Mouse (Mus musculus) forebrain, embryonic 14.5 days (tissue): ENCODE measurements around the gene Tns2. TPM values are rescaled to one million over a fixed set of nuclear protein-coding genes. Genes with fewer than 3 reads are reported as not detected.

Experiments
- ATAC-seq: fragments of 200-750 bp; cut with Nextera tagmentation; 2 replicates; pipeline ENCODE4 v1.8.0; 2017; ENCODE audit warnings: mild to moderate bottlenecking, moderate library complexity
- DNase-seq: peaks from one replicate; pipeline ENCODE4 v3.0.0-alpha.2; 2015; ENCODE audit warnings: low spot score
- H3K27ac ChIP-seq: fragments of 300-500 bp; sonication (generic); 2 replicates; pipeline ENCODE4 v1.5.1; 2014; ENCODE audit warnings: low read depth, mild to moderate bottlenecking, control low read depth, low read length, moderate library complexity
- H3K27me3 ChIP-seq: fragments of 300-500 bp; sonication (generic); replicated peaks from 2 replicates; pipeline ENCODE4 v1.6.1; 2014; ENCODE audit warnings: low read length, control low read depth, mixed read lengths; ENCODE audit not compliant: control insufficient read depth, insufficient read depth
- H3K36me3 ChIP-seq: fragments of 300-500 bp; sonication (generic); 2 replicates; pipeline ENCODE4 v1.6.1; 2014; ENCODE audit warnings: low read length, control low read depth; ENCODE audit not compliant: control insufficient read depth, insufficient read depth
- H3K4me1 ChIP-seq: fragments of 300-500 bp; sonication (generic); 2 replicates; pipeline ENCODE4 v1.6.1; 2014; ENCODE audit warnings: antibody characterized with exemption, low read length, control low read depth; ENCODE audit not compliant: control insufficient read depth, insufficient read depth
- H3K4me2 ChIP-seq: fragments of 300-500 bp; sonication (generic); 2 replicates; pipeline ENCODE4 v1.6.1; 2014; ENCODE audit warnings: mild to moderate bottlenecking, control low read depth, low read length
- H3K4me3 ChIP-seq: fragments of 300-500 bp; sonication (generic); 2 replicates; pipeline ENCODE4 v1.5.1; 2014; ENCODE audit warnings: low read depth, low read length, control low read depth
- H3K9ac ChIP-seq: fragments of 300-500 bp; sonication (generic); 2 replicates; pipeline ENCODE4 v1.6.1; 2014; ENCODE audit warnings: mild to moderate bottlenecking, low read length, control low read depth, moderate library complexity
- H3K9me3 ChIP-seq: fragments of 300-500 bp; sonication (generic); replicated peaks from 2 replicates; pipeline ENCODE4 v1.6.1; 2016; ENCODE audit warnings: low read length, control low read depth, mixed read lengths; ENCODE audit not compliant: control insufficient read depth
- WGBS: fragments of 180-500 bp; shearing (Covaris S2); extraction: QIAGEN DNeasy Blood & Tissue Kit; methylation state at CpG from one replicate; pipeline ENCODE4 v1.1.7; 2014; 5-methylcytosine and 5-hydroxymethylcytosine counted together
- polyA plus RNA-seq: library from polyadenylated mRNA; unstranded; fragments of >200 nt; fragmentation: Nextera tagmentation; extraction: Ambion mirVana; gene quantifications from 2 replicates; pipeline ENCODE4 v1.2.1, GENCODE M21; 2014

Tns2 gene
- polyA plus RNA-seq, 1 experiment from 2014 or later: 5.5 TPM

DNA sequence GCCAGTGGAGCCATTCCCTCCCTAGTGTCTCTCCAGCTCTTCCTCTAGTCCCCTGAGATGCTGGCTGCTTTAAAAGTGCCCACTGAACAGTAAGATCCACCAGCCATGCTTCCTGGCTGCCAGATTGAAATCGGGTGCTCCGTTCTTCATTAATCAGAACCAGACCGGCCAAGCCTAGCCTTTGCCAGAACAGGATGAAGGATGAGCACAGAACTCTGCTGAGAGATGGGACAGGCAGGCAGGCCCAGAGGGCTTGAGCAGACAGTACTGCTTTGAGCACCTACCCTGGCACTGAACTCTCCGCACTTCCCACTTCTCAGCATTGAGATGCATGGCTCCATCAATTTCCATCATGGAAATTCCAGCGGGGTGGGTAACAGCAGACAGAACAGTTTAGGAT, 953 bp upstream of the Tns2 start:
- Histone ChIP-seq H3K4me3 (no peak overlapping the region), H3K4me2 (no peak overlapping the region), H3K27ac (no peak overlapping the region; the same call in 1 of the 2 replicates), H3K36me3 (peaks cover 39% of the 10 kb centered on the region), H3K9me3 (no peaks in the 10 kb centered on the region), H3K27me3 (no peaks in the 10 kb centered on the region), H3K4me1 (peaks cover 11% of the 10 kb centered on the region), H3K9ac (no peak overlapping the region)
- 61% methylated on average over 5 of the region's 5 CpGs for WGBS
- ATAC-seq (no peak), DNase-seq (no peak)

DNA sequence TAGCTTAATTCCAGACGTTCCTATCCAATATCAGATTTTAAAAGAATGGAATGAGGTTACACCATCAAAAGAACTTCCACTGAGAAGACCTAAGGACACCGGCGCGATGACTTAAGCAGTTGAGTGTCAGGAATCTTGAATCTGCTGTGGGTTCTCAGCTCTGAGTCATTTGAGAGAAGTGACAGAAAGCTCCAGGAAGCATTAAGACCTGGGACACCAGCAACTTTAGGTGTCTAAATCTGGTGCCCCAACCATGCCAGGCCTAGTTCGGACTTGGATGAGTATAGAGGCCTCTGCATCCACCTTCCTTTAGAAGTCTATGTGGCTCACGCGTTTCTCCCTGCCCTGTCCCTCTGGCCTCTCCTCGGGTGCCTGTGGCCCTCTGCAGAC, 447 bp upstream of the Tns2 start:
- Histone ChIP-seq H3K4me1 (peaks cover 11% of the 10 kb centered on the region), H3K27ac (peak overlapping the region; percentile 27; the same call in 1 of the 2 replicates), H3K9ac (peak overlapping the region; percentile 66), H3K4me3 (peak overlapping the region; percentile 45), H3K4me2 (peak overlapping the region; percentile 80), H3K27me3 (no peaks in the 10 kb centered on the region), H3K36me3 (peaks cover 34% of the 10 kb centered on the region), H3K9me3 (no peaks in the 10 kb centered on the region)
- WGBS: 22% methylated on average over 8 of the region's 8 CpGs
- ATAC-seq: no peak
- DNase-seq: no peak

DNA sequence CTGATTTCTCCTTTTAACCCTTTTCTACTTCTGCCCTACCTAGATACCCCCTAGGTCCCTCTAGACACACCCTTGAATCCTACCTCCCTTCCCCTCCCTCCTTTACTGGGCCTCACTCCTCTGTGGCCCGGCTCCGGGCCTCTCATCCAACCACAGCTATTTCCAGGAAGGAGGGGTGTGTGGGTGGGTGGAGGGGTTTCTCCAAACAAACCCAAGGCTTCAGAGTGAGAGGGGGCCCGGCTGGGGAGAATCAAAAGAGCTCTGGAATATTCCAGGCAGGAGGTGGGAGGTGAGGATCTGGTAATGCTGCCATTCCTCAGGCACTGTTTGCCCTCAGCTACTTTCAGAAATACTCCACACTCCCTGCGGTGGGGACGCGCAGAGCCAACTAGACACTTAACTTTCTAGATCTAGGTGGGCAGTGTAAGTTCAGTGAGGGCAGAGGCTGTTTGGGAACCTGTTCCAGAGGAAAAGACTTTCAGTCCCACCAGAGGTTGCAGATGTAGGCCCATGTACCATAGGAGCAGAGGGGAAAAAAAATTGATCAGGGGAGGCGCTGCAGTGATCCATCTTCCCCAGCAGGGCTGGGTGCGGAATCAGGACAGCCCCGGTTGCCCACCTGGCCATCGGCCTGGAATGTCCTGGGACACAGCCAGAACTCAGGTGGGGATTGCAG, 921 bp downstream of the Tns2 start:
- H3K9me3 ChIP-seq: no peaks in the 10 kb centered on the region
- H3K36me3 ChIP-seq: peaks cover 20% of the 10 kb centered on the region
- H3K4me1 ChIP-seq: peaks cover 11% of the 10 kb centered on the region
- peak overlapping the region; percentile 33; the same call in 1 of the 2 replicates for H3K27ac ChIP-seq
- WGBS: 32% methylated on average over 10 of the region's 10 CpGs
- no peak for DNase-seq
- H3K27me3 ChIP-seq: peaks cover 12% of the 10 kb centered on the region
- H3K9ac ChIP-seq: no peak overlapping the region
- peak overlapping the region; percentile 45 for H3K4me3 ChIP-seq
- ATAC-seq: peak; percentile 18; the same call in 1 of the 2 replicates
- H3K4me2 ChIP-seq: peak overlapping the region; percentile 80

DNA sequence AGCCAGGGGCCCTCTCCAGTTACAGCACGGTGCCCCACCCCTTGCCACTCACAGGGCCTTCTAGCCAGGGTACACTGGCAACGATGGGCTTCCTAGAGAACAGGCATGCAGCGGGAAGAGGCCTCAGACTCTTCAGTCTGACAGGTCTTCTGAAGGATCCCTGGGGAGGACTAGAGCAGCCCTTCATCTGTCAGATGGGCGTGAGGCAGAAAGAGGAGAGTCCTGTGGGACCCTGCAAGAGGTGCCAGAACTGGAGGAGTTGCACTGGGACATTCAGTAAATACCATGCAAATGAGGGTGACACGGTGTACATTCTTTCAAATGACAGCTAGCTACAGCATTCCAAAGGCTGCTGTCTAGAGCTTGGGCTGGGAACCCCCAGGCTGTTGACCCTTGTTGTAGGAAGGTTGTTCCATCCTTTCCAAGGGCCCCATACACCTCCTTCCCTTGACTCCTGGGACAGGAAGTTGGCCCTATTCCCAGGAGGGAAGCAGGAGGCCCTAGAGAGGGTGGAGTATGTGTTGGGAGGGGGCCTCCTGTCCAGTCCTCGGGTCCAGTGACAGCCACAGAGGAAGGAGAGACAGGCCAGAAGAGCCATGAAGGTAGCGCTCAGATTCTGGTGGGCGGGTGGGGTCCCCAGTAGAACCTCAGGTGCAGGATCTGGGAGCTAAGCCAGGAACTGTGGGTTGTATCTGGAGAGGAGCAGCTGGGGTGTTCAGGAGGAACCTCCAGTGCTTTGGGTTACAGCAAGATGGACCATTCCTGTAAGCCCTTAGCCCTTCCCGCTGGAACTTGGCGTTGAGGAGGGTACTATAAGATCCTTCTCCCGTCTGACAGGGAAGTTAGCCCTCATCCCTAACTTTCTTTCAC, 1.7 kb downstream of the Tns2 start:
- H3K9me3 ChIP-seq: no peaks in the 10 kb centered on the region
- H3K4me1 ChIP-seq: peaks cover 14% of the 10 kb centered on the region
- H3K9ac ChIP-seq: no peak overlapping the region
- peak; percentile 50 for DNase-seq
- ATAC-seq: peak; percentile 4; the same call in 1 of the 2 replicates
- WGBS: 42% methylated on average over 11 of the region's 11 CpGs
- H3K4me3 ChIP-seq: no peak overlapping the region
- peaks cover 20% of the 10 kb centered on the region for H3K27me3 ChIP-seq
- peak overlapping the region; percentile 41; the same call in 1 of the 2 replicates for H3K27ac ChIP-seq
- peaks cover 15% of the 10 kb centered on the region for H3K36me3 ChIP-seq
- no peak overlapping the region for H3K4me2 ChIP-seq

DNA sequence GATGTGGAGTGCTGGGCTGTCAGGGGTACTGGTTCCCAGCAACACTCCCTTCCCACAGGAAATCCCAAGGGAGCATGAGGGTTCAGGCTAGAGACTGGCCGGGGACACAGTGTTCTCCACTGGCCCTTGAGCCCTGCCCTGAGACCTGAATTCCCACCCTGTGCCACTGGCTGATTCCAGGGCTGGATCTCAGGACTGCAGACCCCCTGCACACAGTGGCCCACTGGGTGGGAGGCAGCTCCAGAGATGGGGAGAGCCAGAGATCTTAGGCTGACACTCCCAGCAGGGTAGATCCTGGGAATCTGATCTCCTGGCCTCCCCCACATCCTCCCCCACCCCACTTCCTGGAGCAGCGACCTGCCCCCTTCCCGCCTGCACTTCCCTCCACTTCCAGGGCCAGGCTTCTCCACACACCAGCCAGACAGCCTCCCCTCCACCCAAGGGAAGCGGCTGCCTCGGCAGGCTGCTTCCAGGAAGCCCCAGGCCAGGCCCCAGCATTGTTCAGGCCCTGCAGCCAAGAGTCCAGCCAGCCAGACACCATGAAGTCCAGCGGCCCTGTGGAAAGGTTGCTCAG, 2.4 kb downstream of the Tns2 start:
- H3K4me2 ChIP-seq: no peak overlapping the region
- ATAC-seq (no peak), DNase-seq (no peak)
- 0 out of 2 replicates have a peak overlapping the region, but pooled peaks have one; percentile 6 for H3K9ac ChIP-seq
- no peaks in the 10 kb centered on the region for H3K9me3 ChIP-seq
- peaks cover 18% of the 10 kb centered on the region for H3K4me1 ChIP-seq
- H3K36me3 ChIP-seq: peaks cover 10% of the 10 kb centered on the region; the same call in 1 of the 2 replicates
- no peak overlapping the region; the same call in 1 of the 2 replicates for H3K4me3 ChIP-seq
- 24% methylated on average over 6 of the region's 6 CpGs for WGBS
- H3K27ac ChIP-seq: peak overlapping the region; percentile 41; the same call in 1 of the 2 replicates
- peaks cover 27% of the 10 kb centered on the region for H3K27me3 ChIP-seq

DNA sequence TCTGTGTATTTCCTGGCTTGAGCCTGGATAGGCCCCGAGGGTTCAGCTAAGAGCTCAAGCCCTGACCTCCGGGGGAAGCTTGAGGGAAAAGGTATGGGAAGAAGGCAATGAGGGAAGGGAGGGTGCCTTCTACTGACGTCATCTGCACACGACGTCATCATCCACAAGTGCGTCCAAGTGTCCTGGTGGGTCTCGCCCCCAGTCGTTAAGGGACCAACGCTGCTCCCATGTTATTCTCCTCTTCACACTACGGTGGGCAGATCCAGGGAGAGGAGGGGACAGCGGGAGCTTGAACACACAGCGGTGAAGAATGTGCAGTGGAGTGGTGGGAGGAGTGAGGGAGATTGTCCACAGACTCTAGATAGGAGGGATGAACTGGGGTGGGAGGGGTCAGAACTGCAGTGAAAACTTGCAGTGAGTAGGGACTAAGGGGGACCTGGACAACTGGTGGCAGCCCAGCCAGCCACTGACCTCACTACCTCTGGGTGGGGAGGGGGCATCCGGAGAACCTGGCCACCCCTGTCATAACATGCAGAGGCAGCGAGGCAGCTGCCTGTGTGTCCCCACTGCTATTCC, 3.2 kb downstream of the Tns2 start:
- Histone ChIP-seq H3K9me3 (no peaks in the 10 kb centered on the region), H3K4me1 (peaks cover 18% of the 10 kb centered on the region), H3K9ac (no peak overlapping the region), H3K36me3 (0 out of 2 replicates have a peak, but pooled peaks cover 1% of the 10 kb centered on the region), H3K4me2 (peak overlapping the region; percentile 14; the same call in 1 of the 2 replicates), H3K27me3 (peaks cover 30% of the 10 kb centered on the region), H3K27ac (0 out of 2 replicates have a peak overlapping the region, but pooled peaks have one; percentile 35), H3K4me3 (no peak overlapping the region)
- no peak for DNase-seq
- 9% methylated on average over 14 of the region's 14 CpGs for WGBS
- ATAC-seq: no peak

DNA sequence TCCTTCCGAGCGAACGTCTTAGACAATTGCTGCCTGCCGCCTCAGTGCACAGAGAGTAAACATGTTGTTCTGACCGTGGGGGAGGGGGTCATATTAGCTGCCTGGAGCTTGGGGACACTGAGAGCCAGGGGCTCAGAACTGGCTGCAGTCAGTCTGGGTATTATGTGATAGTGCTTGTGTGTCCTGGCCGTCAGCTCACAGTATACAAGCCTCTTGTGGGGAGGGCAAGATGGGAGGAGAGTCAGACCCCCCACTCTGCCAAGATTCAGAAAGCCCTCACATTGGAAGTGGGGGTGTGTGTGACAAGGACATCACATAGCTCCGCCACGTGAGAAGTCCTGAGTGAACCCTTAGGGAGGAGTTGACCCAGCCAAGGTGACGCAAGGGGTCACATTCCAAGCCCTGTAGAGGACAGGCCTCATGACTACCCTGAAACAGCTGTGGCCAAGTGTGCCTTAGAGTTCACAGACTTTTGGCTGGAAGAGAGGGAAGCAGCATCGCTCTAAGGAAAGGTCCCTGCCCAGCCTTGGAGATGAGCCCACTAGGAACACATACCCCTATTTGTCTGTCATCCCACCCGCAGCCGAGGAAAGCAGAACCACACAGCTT, 3.8 kb downstream of the Tns2 start:
- Histone ChIP-seq H3K36me3 (no peaks in the 10 kb centered on the region), H3K9ac (no peak overlapping the region), H3K9me3 (no peaks in the 10 kb centered on the region), H3K4me2 (peak overlapping the region; percentile 14; the same call in 1 of the 2 replicates), H3K4me3 (no peak overlapping the region), H3K4me1 (peaks cover 18% of the 10 kb centered on the region), H3K27me3 (peaks cover 30% of the 10 kb centered on the region), H3K27ac (no peak overlapping the region)
- DNase-seq: peak; percentile 35
- 31% methylated on average over 12 of the region's 12 CpGs for WGBS
- no peak for ATAC-seq

DNA sequence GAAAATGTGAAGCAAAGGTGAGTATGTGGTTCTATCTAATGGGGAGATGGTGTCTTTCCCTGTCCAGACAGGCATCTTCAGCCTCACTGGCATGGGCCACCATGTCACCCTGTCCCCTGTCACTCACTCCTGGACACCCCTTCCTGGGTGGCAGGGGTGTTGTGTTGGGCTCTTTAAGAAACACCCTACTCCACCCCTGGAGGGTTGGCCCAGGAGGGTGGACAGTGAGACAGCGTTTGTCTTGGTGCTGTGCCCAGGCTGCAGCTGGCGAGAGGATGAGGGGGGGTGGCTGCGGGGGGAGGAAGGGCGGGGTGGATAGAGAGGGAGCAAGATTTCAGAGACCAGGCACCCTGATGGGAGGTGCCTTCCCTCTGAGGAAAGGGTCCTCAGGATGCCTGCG, 5.1 kb downstream of the Tns2 start:
- ATAC-seq (no peak), DNase-seq (no peak)
- Histone ChIP-seq H3K36me3 (no peaks in the 10 kb centered on the region), H3K4me2 (no peak overlapping the region), H3K4me3 (no peak overlapping the region), H3K4me1 (peaks cover 18% of the 10 kb centered on the region), H3K27me3 (peaks cover 30% of the 10 kb centered on the region), H3K9ac (no peak overlapping the region), H3K27ac (no peak overlapping the region), H3K9me3 (no peaks in the 10 kb centered on the region)
- 40% methylated on average over 5 of the region's 5 CpGs for WGBS
